Mouse (Mus musculus): Measurements from ENCODE around the gene Poc1b. TPM values are rescaled to one million over a fixed set of nuclear protein-coding genes. Genes with fewer than 3 reads are reported as not detected.

Poc1b gene
- total and polyA plus RNA-seq, 3 experiments = 5.6 to 54.0 (median 17.4) TPM

DNA sequence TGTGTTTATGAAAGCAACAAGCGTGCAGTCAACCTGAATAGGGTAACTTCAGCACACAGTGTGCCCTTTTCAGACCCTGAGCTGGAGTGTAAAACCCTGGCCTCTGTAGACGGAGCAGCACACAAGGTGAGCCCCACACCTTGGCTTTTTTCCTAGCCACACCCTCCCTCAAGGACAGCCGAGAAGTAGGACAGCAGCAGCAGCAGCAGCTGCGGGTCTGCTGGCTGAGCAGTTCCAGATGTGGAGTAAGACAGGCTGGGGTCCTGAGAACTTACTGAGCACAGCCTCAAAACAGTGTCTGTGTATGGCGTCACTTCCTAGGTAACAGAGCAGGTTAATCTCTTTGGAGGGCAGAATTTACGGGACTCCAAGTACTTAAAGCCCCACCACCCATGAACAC, 11.9 kb downstream of the Poc1b start:
- no peaks in the 10 kb centered on the region for H3K9me3 ChIP-seq (replicated peaks)
- H3K36me3 ChIP-seq (replicated peaks) = peaks cover 6% of the 10 kb centered on the region
- no peak for DNase-seq (ENCODE audit: low spot score)
- no peak for ATAC-seq (ENCODE audit: extremely low read depth, insufficient number of reproducible peaks, low FRiP score, poor library complexity, severe bottlenecking)
- H3K4me3 ChIP-seq (ENCODE audit: low read depth, low read length) = no peak overlapping the region
- H3K4me1 ChIP-seq (ENCODE audit: insufficient read depth, low read depth, low read length) = 0 out of 2 replicates have a peak, but pooled peaks cover 2% of the 10 kb centered on the region
- H3K27me3 ChIP-seq (ENCODE audit: insufficient read depth, low read length) = no peaks in the 10 kb centered on the region
- TF ChIP-seq GATA1 (IDR thresholded peaks at IDR 0.05; ENCODE audit: borderline replicate concordance, low read length) = no peak
- no peak for TF ChIP-seq GATA2 (IDR thresholded peaks at IDR 0.05; ENCODE audit: borderline replicate concordance, low read depth, low read length)
- no peak for TF ChIP-seq TAL1 (conservative IDR thresholded peaks at IDR 0.05; ENCODE audit: low read depth, low read length)
- no peak for TF ChIP-seq POLR2AphosphoS5 (IDR thresholded peaks at IDR 0.05; ENCODE audit: insufficient replicate concordance, low read depth, low read length)
- no peak for TF ChIP-seq CTCF (IDR thresholded peaks at IDR 0.05; ENCODE audit: low read depth, low read length)

DNA sequence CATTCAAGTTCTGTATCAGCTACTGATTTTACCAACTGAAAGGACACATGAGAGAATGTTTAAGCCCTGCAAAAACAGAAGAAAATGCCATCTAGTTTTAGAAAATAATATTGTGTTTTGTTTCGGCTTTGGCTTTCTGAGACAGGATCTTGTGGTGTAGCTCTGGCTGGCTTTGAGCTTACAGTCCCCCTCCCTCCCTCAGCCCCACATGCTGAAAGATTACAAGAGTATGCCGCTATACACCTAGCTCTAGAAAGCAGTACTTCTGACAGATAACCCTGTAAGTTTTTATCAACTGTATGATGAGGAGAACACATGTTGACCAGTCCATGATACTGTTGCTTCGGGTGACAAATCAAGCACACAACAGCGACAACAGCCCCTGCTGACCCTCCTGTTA, 12.6 kb downstream of the Poc1b start:
- ATAC-seq (ENCODE audit: extremely low read depth, insufficient number of reproducible peaks, low FRiP score, poor library complexity, severe bottlenecking) (no peak), DNase-seq (ENCODE audit: low spot score) (no peak)
- Histone ChIP-seq H3K4me3 (ENCODE audit: low read depth, low read length) (no peak overlapping the region), H3K4me1 (ENCODE audit: insufficient read depth, low read depth, low read length) (0 out of 2 replicates have a peak, but pooled peaks cover 2% of the 10 kb centered on the region), H3K27me3 (ENCODE audit: insufficient read depth, low read length) (no peaks in the 10 kb centered on the region), H3K9me3 (replicated peaks) (no peaks in the 10 kb centered on the region), H3K36me3 (replicated peaks) (peaks cover 6% of the 10 kb centered on the region)
- TF ChIP-seq CTCF (IDR thresholded peaks at IDR 0.05; ENCODE audit: low read depth, low read length) = no peak

DNA sequence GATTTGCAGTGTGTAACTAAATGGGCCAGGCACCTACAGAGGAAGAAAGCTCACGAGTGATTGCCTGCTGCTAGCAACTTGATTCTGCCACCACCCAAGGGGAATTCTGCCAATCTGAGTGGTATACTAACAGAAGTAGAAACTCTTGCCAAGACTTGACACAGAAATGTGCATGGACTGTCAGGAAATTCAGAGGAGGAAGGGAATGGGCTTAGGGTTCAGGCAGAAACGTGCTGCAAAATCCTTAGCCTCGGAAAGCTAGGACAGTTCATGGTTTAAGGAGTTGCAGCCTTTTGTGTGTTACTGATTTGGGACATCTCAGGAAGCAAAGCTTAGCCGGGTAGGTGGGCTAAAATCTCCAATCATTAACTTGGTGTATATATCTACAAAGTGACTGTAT, 19.4 kb downstream of the Poc1b start, which contains the start of gene Phxr2:
Gene Phxr2 (minus strand): TSS at position 101 of the 400 bp plus-strand sequence.
- no peaks in the 10 kb centered on the region for H3K27me3 ChIP-seq (ENCODE audit: insufficient read depth, low read length)
- TF ChIP-seq GATA1 (IDR thresholded peaks at IDR 0.05; ENCODE audit: borderline replicate concordance, low read length) (no peak), POLR2AphosphoS5 (IDR thresholded peaks at IDR 0.05; ENCODE audit: insufficient replicate concordance, low read depth, low read length) (no peak), TAL1 (conservative IDR thresholded peaks at IDR 0.05; ENCODE audit: low read depth, low read length) (no peak), CTCF (IDR thresholded peaks at IDR 0.05; ENCODE audit: low read depth, low read length) (no peak), GATA2 (IDR thresholded peaks at IDR 0.05; ENCODE audit: borderline replicate concordance, low read depth, low read length) (no peak)
- no peak within 1 kb of the TSS for H3K4me3 ChIP-seq (ENCODE audit: low read depth, low read length)
- peaks cover 36% of the 10 kb centered on the region for H3K36me3 ChIP-seq (replicated peaks)
- H3K9me3 ChIP-seq (replicated peaks) = no peaks in the 10 kb centered on the region
- ATAC-seq (ENCODE audit: extremely low read depth, insufficient number of reproducible peaks, low FRiP score, poor library complexity, severe bottlenecking) (no peak), DNase-seq (ENCODE audit: low spot score) (no peak)
- no peaks in the 10 kb centered on the region for H3K4me1 ChIP-seq (ENCODE audit: insufficient read depth, low read depth, low read length)

DNA sequence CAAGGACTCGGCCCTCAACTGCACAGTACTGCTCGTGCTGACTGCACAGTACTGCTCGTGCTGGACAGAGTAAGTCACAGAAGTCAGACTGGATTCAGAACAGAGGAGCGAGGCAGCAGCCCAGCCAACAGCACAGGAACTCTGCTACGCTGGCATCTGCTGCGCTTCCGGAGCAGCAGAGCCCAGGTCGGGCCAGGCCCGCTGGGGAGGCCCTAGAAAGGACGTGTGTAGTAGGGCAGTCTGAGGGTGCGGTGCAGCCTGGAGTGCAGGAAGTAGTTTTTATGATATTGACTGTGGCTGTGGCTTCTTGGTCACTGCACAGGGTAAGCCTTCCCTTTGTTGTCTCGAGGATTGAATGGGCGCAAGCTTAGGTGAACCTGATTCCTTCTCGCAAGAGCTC, 20.1 kb downstream of the Poc1b start:
- Histone ChIP-seq H3K4me3 (ENCODE audit: low read depth, low read length) (no peak overlapping the region), H3K4me1 (ENCODE audit: insufficient read depth, low read depth, low read length) (no peaks in the 10 kb centered on the region), H3K9me3 (replicated peaks) (no peaks in the 10 kb centered on the region), H3K36me3 (replicated peaks) (peaks cover 43% of the 10 kb centered on the region), H3K27me3 (ENCODE audit: insufficient read depth, low read length) (no peaks in the 10 kb centered on the region)
- DNase-seq (ENCODE audit: low spot score) (no peak), ATAC-seq (ENCODE audit: extremely low read depth, insufficient number of reproducible peaks, low FRiP score, poor library complexity, severe bottlenecking) (no peak)
- TF ChIP-seq GATA2 (IDR thresholded peaks at IDR 0.05; ENCODE audit: borderline replicate concordance, low read depth, low read length) (no peak), GATA1 (IDR thresholded peaks at IDR 0.05; ENCODE audit: borderline replicate concordance, low read length) (no peak), CTCF (IDR thresholded peaks at IDR 0.05; ENCODE audit: low read depth, low read length) (no peak), TAL1 (conservative IDR thresholded peaks at IDR 0.05; ENCODE audit: low read depth, low read length) (no peak), POLR2AphosphoS5 (IDR thresholded peaks at IDR 0.05; ENCODE audit: insufficient replicate concordance, low read depth, low read length) (no peak)

DNA sequence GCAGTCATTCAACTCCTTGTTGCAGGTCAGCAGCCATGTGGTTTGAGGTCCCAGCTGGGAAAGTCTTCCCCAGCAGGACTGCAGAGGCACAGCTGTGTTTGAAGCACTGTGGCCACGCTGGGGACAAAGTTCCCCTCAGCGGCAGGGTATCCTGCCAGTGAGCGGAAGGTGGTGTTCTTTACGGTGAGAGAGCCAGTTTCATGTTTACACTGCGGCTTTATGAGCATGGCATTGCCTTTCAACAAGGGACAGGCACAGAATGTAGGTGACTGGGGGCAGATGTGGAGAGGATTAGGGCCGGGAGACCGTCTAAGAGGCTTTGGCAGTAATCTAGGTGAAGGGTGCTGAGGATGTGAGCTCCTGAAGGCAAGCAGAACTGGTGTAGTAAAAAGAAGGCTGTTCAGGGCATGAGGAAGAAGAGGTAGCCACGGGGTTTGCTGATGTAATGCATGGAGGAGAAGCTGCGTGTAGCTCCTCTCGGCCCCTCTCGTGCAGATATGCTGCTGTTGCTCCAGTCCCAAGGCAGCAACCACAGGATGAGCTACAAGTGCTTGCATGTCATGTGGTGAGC, 20.9 kb downstream of the Poc1b start:
- Histone ChIP-seq H3K4me3 (ENCODE audit: low read depth, low read length) (no peak overlapping the region), H3K36me3 (replicated peaks) (peaks cover 47% of the 10 kb centered on the region), H3K27me3 (ENCODE audit: insufficient read depth, low read length) (no peaks in the 10 kb centered on the region), H3K4me1 (ENCODE audit: insufficient read depth, low read depth, low read length) (no peaks in the 10 kb centered on the region), H3K9me3 (replicated peaks) (no peaks in the 10 kb centered on the region)
- ATAC-seq (ENCODE audit: extremely low read depth, insufficient number of reproducible peaks, low FRiP score, poor library complexity, severe bottlenecking) (no peak), DNase-seq (ENCODE audit: low spot score) (no peak)
- TF ChIP-seq GATA1 (IDR thresholded peaks at IDR 0.05; ENCODE audit: borderline replicate concordance, low read length) = no peak
- TF ChIP-seq CTCF (IDR thresholded peaks at IDR 0.05; ENCODE audit: low read depth, low read length) = no peak
- no peak for TF ChIP-seq GATA2 (IDR thresholded peaks at IDR 0.05; ENCODE audit: borderline replicate concordance, low read depth, low read length)
- TF ChIP-seq TAL1 (conservative IDR thresholded peaks at IDR 0.05; ENCODE audit: low read depth, low read length) = no peak
- no peak for TF ChIP-seq POLR2AphosphoS5 (IDR thresholded peaks at IDR 0.05; ENCODE audit: insufficient replicate concordance, low read depth, low read length)

DNA sequence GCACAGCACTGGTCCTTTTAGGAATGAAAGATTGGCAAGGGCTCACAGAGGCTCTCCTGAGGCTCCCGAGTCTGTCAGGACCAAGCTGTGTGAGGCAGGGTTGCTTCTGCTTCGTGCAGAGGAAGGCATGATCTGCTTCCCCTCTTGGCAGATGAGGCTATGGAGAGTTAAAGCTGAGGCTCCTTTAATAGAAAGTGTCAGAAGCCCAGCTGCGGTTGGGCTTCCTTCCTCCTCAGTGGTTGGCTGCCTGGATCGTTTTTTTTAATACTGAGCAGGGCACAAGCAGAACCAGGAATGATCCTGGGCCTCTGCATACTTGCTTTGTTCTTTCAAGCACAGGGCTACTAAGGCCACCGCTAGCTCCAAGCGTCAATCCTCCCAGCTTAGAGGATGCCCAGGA, 23.8 kb downstream of the Poc1b start:
- H3K36me3 ChIP-seq (replicated peaks) = peaks cover 52% of the 10 kb centered on the region
- ATAC-seq (ENCODE audit: extremely low read depth, insufficient number of reproducible peaks, low FRiP score, poor library complexity, severe bottlenecking) (no peak), DNase-seq (ENCODE audit: low spot score) (no peak)
- H3K9me3 ChIP-seq (replicated peaks) = no peaks in the 10 kb centered on the region
- no peaks in the 10 kb centered on the region for H3K27me3 ChIP-seq (ENCODE audit: insufficient read depth, low read length)
- H3K4me3 ChIP-seq (ENCODE audit: low read depth, low read length) = no peak overlapping the region
- H3K4me1 ChIP-seq (ENCODE audit: insufficient read depth, low read depth, low read length) = no peaks in the 10 kb centered on the region
- TF ChIP-seq GATA1 (IDR thresholded peaks at IDR 0.05; ENCODE audit: borderline replicate concordance, low read length) (no peak), TAL1 (conservative IDR thresholded peaks at IDR 0.05; ENCODE audit: low read depth, low read length) (no peak), POLR2AphosphoS5 (IDR thresholded peaks at IDR 0.05; ENCODE audit: insufficient replicate concordance, low read depth, low read length) (no peak), GATA2 (IDR thresholded peaks at IDR 0.05; ENCODE audit: borderline replicate concordance, low read depth, low read length) (no peak), CTCF (IDR thresholded peaks at IDR 0.05; ENCODE audit: low read depth, low read length) (no peak)

Data from G1E (cell line).